Mouse (Mus musculus): ENCODE data around the gene Rfx1. TPM values are rescaled to one million over a fixed set of nuclear protein-coding genes. Genes with fewer than 3 reads are reported as not detected.

Gene Rfx1
- total and polyA plus RNA-seq, 2 experiments from 2014 or later: 8.8 to 28.4 TPM

GRCm38 (mm10) chr8:84105676-84106075 lies 39.0 kb downstream of the Rfx1 start:
- Histone ChIP-seq H3K4me2 (ENCODE audit: low read depth, low read length, poor library complexity, severe bottlenecking) (no peak overlapping the region), H3K9ac (replicated peaks; ENCODE audit: low read length, poor library complexity, severe bottlenecking) (no peak overlapping the region)
- no peak for DNase-seq (ENCODE audit: low spot score)

GRCm38 (mm10) chr8:84106216-84107040 lies 39.8 kb downstream of the Rfx1 start:
- no peak for TF ChIP-seq CTCF (IDR thresholded peaks at IDR 0.05)
- Histone ChIP-seq H3K27me3 (ENCODE audit: insufficient read depth, low read length) (no peaks in the 10 kb centered on the region), H3K4me2 (ENCODE audit: low read depth, low read length, poor library complexity, severe bottlenecking) (no peak overlapping the region), H3K9me3 (ENCODE audit: low read length) (no peaks in the 10 kb centered on the region), H3K27ac (ENCODE audit: low read depth, low read length) (no peak overlapping the region), H3K4me1 (ENCODE audit: insufficient read depth, low read length) (peaks cover 12% of the 10 kb centered on the region), H3K9ac (replicated peaks; ENCODE audit: low read length, poor library complexity, severe bottlenecking) (no peak overlapping the region), H3K4me3 (ENCODE audit: low read depth, low read length) (no peak overlapping the region), H3K36me3 (ENCODE audit: insufficient read depth, low read length) (peaks cover 8% of the 10 kb centered on the region)
- DNase-seq (ENCODE audit: low spot score) (no peak), ATAC-seq (ENCODE audit: low FRiP score) (no peak)
- WGBS: 95% methylated on average over 6 of the region's 6 CpGs

More at GRCm38 (mm10) chr8:84105676-84106075, 39.0 kb downstream of the Rfx1 start:
- peaks cover 12% of the 10 kb centered on the region for H3K4me1 ChIP-seq (ENCODE audit: insufficient read depth, low read length)
- WGBS: 84% methylated on average over 2 of the region's 2 CpGs
- no peak for ATAC-seq (ENCODE audit: low FRiP score)
- H3K9me3 ChIP-seq (ENCODE audit: low read length): no peaks in the 10 kb centered on the region
- peak overlapping the region; percentile 88 for H3K27ac ChIP-seq (ENCODE audit: low read depth, low read length)
- H3K27me3 ChIP-seq (ENCODE audit: insufficient read depth, low read length): no peaks in the 10 kb centered on the region
- no peak overlapping the region for H3K4me3 ChIP-seq (ENCODE audit: low read depth, low read length)
- no peak for TF ChIP-seq CTCF (IDR thresholded peaks at IDR 0.05)
- H3K36me3 ChIP-seq (ENCODE audit: insufficient read depth, low read length): peaks cover 10% of the 10 kb centered on the region

GRCm38 (mm10) chr8:84115646-84116045 lies 49.0 kb downstream of the Rfx1 start:
- no peak for TF ChIP-seq CTCF (IDR thresholded peaks at IDR 0.05)
- H3K9me3 ChIP-seq (ENCODE audit: low read length): no peaks in the 10 kb centered on the region
- no peak overlapping the region for H3K27ac ChIP-seq (ENCODE audit: low read depth, low read length)
- no peak overlapping the region for H3K9ac ChIP-seq (replicated peaks; ENCODE audit: low read length, poor library complexity, severe bottlenecking)
- H3K4me3 ChIP-seq (ENCODE audit: low read depth, low read length): no peak overlapping the region
- no peak for DNase-seq (ENCODE audit: low spot score)
- H3K4me2 ChIP-seq (ENCODE audit: low read depth, low read length, poor library complexity, severe bottlenecking): no peak overlapping the region
- 79% methylated on average over 6 of the region's 6 CpGs for WGBS
- no peak for ATAC-seq (ENCODE audit: low FRiP score)
- no peaks in the 10 kb centered on the region for H3K4me1 ChIP-seq (ENCODE audit: insufficient read depth, low read length)
- H3K36me3 ChIP-seq (ENCODE audit: insufficient read depth, low read length): no peaks in the 10 kb centered on the region
- H3K27me3 ChIP-seq (ENCODE audit: insufficient read depth, low read length): no peaks in the 10 kb centered on the region

- WGBS: 89% methylated on average over 3 of the region's 3 CpGs
- no peak for TF ChIP-seq CTCF (IDR thresholded peaks at IDR 0.05)
- no peak for ATAC-seq (ENCODE audit: low FRiP score)
Measured at GRCm38 (mm10) chr8:84122151-84122550, 55.5 kb downstream of the Rfx1 start.

GRCm38 (mm10) chr8:84125656-84126055 lies 59.0 kb downstream of the Rfx1 start, which contains the start of gene Podnl1:
Gene Podnl1 (plus strand): TSS chr8:84125989.
- no peak within 1 kb of the TSS for H3K4me2 ChIP-seq (ENCODE audit: low read depth, low read length, poor library complexity, severe bottlenecking)
- H3K9me3 ChIP-seq (ENCODE audit: low read length): no peaks in the 10 kb centered on the region
- no peaks in the 10 kb centered on the region for H3K27me3 ChIP-seq (ENCODE audit: insufficient read depth, low read length)
- H3K36me3 ChIP-seq (ENCODE audit: insufficient read depth, low read length): no peaks in the 10 kb centered on the region
- H3K27ac ChIP-seq (ENCODE audit: low read depth, low read length): no peak within 1 kb of the TSS
- DNase-seq (ENCODE audit: low spot score) (peak; percentile 11), ATAC-seq (ENCODE audit: low FRiP score) (0 out of 2 replicates have a peak, but pooled peaks have one; percentile 26)
- H3K9ac ChIP-seq (replicated peaks; ENCODE audit: low read length, poor library complexity, severe bottlenecking): no peak within 1 kb of the TSS
- H3K4me1 ChIP-seq (ENCODE audit: insufficient read depth, low read length): 0 out of 2 replicates have a peak, but pooled peaks cover 1% of the 10 kb centered on the region
- TF ChIP-seq CTCF (IDR thresholded peaks at IDR 0.05): no peak
- WGBS: 48% methylated on average over 8 of the region's 9 CpGs
- no peak within 1 kb of the TSS for H3K4me3 ChIP-seq (ENCODE audit: low read depth, low read length)

More at GRCm38 (mm10) chr8:84122151-84122550, 55.5 kb downstream of the Rfx1 start:
- H3K36me3 ChIP-seq (ENCODE audit: insufficient read depth, low read length): no peaks in the 10 kb centered on the region
- H3K27ac ChIP-seq (ENCODE audit: low read depth, low read length): no peak overlapping the region
- no peak overlapping the region for H3K4me2 ChIP-seq (ENCODE audit: low read depth, low read length, poor library complexity, severe bottlenecking)
- no peaks in the 10 kb centered on the region for H3K27me3 ChIP-seq (ENCODE audit: insufficient read depth, low read length)
- no peak overlapping the region for H3K9ac ChIP-seq (replicated peaks; ENCODE audit: low read length, poor library complexity, severe bottlenecking)
- no peak overlapping the region for H3K4me3 ChIP-seq (ENCODE audit: low read depth, low read length)
- H3K4me1 ChIP-seq (ENCODE audit: insufficient read depth, low read length): no peaks in the 10 kb centered on the region
- DNase-seq (ENCODE audit: low spot score): no peak
- H3K9me3 ChIP-seq (ENCODE audit: low read length): no peaks in the 10 kb centered on the region

- no peak for TF ChIP-seq CTCF (IDR thresholded peaks at IDR 0.05)
- WGBS: 72% methylated on average over 2 of the region's 2 CpGs
- Histone ChIP-seq H3K27ac (ENCODE audit: low read depth, low read length) (no peak overlapping the region), H3K4me3 (ENCODE audit: low read depth, low read length) (no peak overlapping the region), H3K9ac (replicated peaks; ENCODE audit: low read length, poor library complexity, severe bottlenecking) (no peak overlapping the region), H3K4me1 (ENCODE audit: insufficient read depth, low read length) (0 out of 2 replicates have a peak, but pooled peaks cover 4% of the 10 kb centered on the region), H3K36me3 (ENCODE audit: insufficient read depth, low read length) (no peaks in the 10 kb centered on the region; the same call in 1 of the 2 replicates), H3K27me3 (ENCODE audit: insufficient read depth, low read length) (no peaks in the 10 kb centered on the region), H3K9me3 (ENCODE audit: low read length) (no peaks in the 10 kb centered on the region), H3K4me2 (ENCODE audit: low read depth, low read length, poor library complexity, severe bottlenecking) (no peak overlapping the region)
- ATAC-seq (ENCODE audit: low FRiP score): no peak
- DNase-seq (ENCODE audit: low spot score): no peak
Measured at GRCm38 (mm10) chr8:84126742-84127141, 60.1 kb downstream of the Rfx1 start.
